Mouse (Mus musculus): ENCODE data around the gene Aff4.
"Not testable (repeated sequence)": the region's sequence is repeated elsewhere in the genome, so short reads cannot be mapped to it uniquely, and the experiment has no call there.

The Aff4 gene

GRCm38 (mm10) chr11:53337684-53338083 is 12.9 kb upstream of the Aff4 start:
- no peak for DNase-seq (ENCODE audit: low read depth, low spot score)

GRCm38 (mm10) chr11:53341019-53341418 is 9.6 kb upstream of the Aff4 start:
- not testable (repeated sequence) for DNase-seq (ENCODE audit: low read depth, low spot score)

- no peak for DNase-seq (ENCODE audit: low read depth, low spot score)
Measured at GRCm38 (mm10) chr11:53342711-53343110, 7.9 kb upstream of the Aff4 start.

- DNase-seq (ENCODE audit: low read depth, low spot score): no peak
Measured at GRCm38 (mm10) chr11:53345328-53345727, 5.3 kb upstream of the Aff4 start.

GRCm38 (mm10) chr11:53345738-53346137 is 4.9 kb upstream of the Aff4 start:
- DNase-seq (ENCODE audit: low read depth, low spot score): no peak

GRCm38 (mm10) chr11:53351224-53351942 is 750 bp downstream of the Aff4 start:
- no peak for DNase-seq (ENCODE audit: low read depth, low spot score)

GRCm38 (mm10) chr11:53351943-53352590 is 1.4 kb downstream of the Aff4 start:
- DNase-seq (ENCODE audit: low read depth, low spot score): no peak

GRCm38 (mm10) chr11:53358504-53359155 is 8.0 kb downstream of the Aff4 start:
- DNase-seq (ENCODE audit: low read depth, low spot score): no peak

- DNase-seq (ENCODE audit: low read depth, low spot score): no peak
Measured at GRCm38 (mm10) chr11:53367032-53367431, 16.4 kb downstream of the Aff4 start.

- no peak for DNase-seq (ENCODE audit: low read depth, low spot score)
Measured at GRCm38 (mm10) chr11:53378918-53379317, 28.3 kb downstream of the Aff4 start.

GRCm38 (mm10) chr11:53383758-53384428 is 33.3 kb downstream of the Aff4 start:
- no peak for DNase-seq (ENCODE audit: low read depth, low spot score)

- DNase-seq (ENCODE audit: low read depth, low spot score): no peak
Measured at GRCm38 (mm10) chr11:53393856-53394255, 43.2 kb downstream of the Aff4 start.

GRCm38 (mm10) chr11:53403638-53404037 is 53.0 kb downstream of the Aff4 start:
- DNase-seq (ENCODE audit: low read depth, low spot score): no peak

GRCm38 (mm10) chr11:53411738-53412137 is 61.1 kb downstream of the Aff4 start:
- no peak for DNase-seq (ENCODE audit: low read depth, low spot score)

- no peak for DNase-seq (ENCODE audit: low read depth, low spot score)
Measured at GRCm38 (mm10) chr11:53413871-53414270, 63.2 kb downstream of the Aff4 start.

GRCm38 (mm10) chr11:53418048-53418447 is 67.4 kb downstream of the Aff4 start:
- DNase-seq (ENCODE audit: low read depth, low spot score): no peak

- DNase-seq (ENCODE audit: low read depth, low spot score): no peak
Measured at GRCm38 (mm10) chr11:53423036-53423435, 72.4 kb downstream of the Aff4 start, which contains the start of gene Leap2. Gene Leap2 (minus strand): TSS chr11:53423170.

GRCm38 (mm10) chr11:53424826-53425225 is 74.2 kb downstream of the Aff4 start:
- DNase-seq (ENCODE audit: low read depth, low spot score): no peak

- DNase-seq (ENCODE audit: low read depth, low spot score): no peak
Measured at GRCm38 (mm10) chr11:53425251-53425650, 74.6 kb downstream of the Aff4 start.

GRCm38 (mm10) chr11:53425711-53426255 is 75.2 kb downstream of the Aff4 start:
- DNase-seq (ENCODE audit: low read depth, low spot score): no peak

- DNase-seq (ENCODE audit: low read depth, low spot score): not testable (repeated sequence)
Measured at GRCm38 (mm10) chr11:53426914-53427313, 76.3 kb downstream of the Aff4 start.
